Mouse (Mus musculus): Measurements from ENCODE around the gene Gdpd5.
"Not testable (repeated sequence)": the region's sequence is repeated elsewhere in the genome, so short reads cannot be mapped to it uniquely, and the experiment has no call there.

Gdpd5 gene

GRCm38 (mm10) chr7:99366716-99367115, 14.5 kb upstream of the Gdpd5 start:
- DNase-seq (ENCODE audit: low read depth, low spot score): no peak

- DNase-seq (ENCODE audit: low read depth, low spot score): not testable (repeated sequence)
Measured at GRCm38 (mm10) chr7:99374325-99374724, 6.9 kb upstream of the Gdpd5 start.

- DNase-seq (ENCODE audit: low read depth, low spot score): peak; percentile 67
Measured at GRCm38 (mm10) chr7:99375455-99375854, 5.8 kb upstream of the Gdpd5 start.

- DNase-seq (ENCODE audit: low read depth, low spot score): no peak
Measured at GRCm38 (mm10) chr7:99378870-99379269, 2.3 kb upstream of the Gdpd5 start.

GRCm38 (mm10) chr7:99380491-99381213, 562 bp upstream of the Gdpd5 start:
- peak; percentile 63 for DNase-seq (ENCODE audit: low read depth, low spot score)

GRCm38 (mm10) chr7:99382088-99383000, 1.1 kb downstream of the Gdpd5 start:
- no peak for DNase-seq (ENCODE audit: low read depth, low spot score)

- DNase-seq (ENCODE audit: low read depth, low spot score): no peak
Measured at GRCm38 (mm10) chr7:99383246-99383645, 2.0 kb downstream of the Gdpd5 start.

- DNase-seq (ENCODE audit: low read depth, low spot score): no peak
Measured at GRCm38 (mm10) chr7:99384101-99384611, 2.9 kb downstream of the Gdpd5 start.

- no peak for DNase-seq (ENCODE audit: low read depth, low spot score)
Measured at GRCm38 (mm10) chr7:99386030-99386429, 4.8 kb downstream of the Gdpd5 start.

GRCm38 (mm10) chr7:99386811-99387210, 5.6 kb downstream of the Gdpd5 start:
- DNase-seq (ENCODE audit: low read depth, low spot score): no peak

- no peak for DNase-seq (ENCODE audit: low read depth, low spot score)
Measured at GRCm38 (mm10) chr7:99387356-99387755, 6.1 kb downstream of the Gdpd5 start.

- no peak for DNase-seq (ENCODE audit: low read depth, low spot score)
Measured at GRCm38 (mm10) chr7:99390559-99390958, 9.3 kb downstream of the Gdpd5 start.

- no peak for DNase-seq (ENCODE audit: low read depth, low spot score)
Measured at GRCm38 (mm10) chr7:99392696-99393095, 11.5 kb downstream of the Gdpd5 start.

GRCm38 (mm10) chr7:99393711-99394325, 12.6 kb downstream of the Gdpd5 start:
- no peak for DNase-seq (ENCODE audit: low read depth, low spot score)

- DNase-seq (ENCODE audit: low read depth, low spot score): no peak
Measured at GRCm38 (mm10) chr7:99395385-99395784, 14.2 kb downstream of the Gdpd5 start.

GRCm38 (mm10) chr7:99395908-99396616, 14.8 kb downstream of the Gdpd5 start:
- DNase-seq (ENCODE audit: low read depth, low spot score): no peak

- no peak for DNase-seq (ENCODE audit: low read depth, low spot score)
Measured at GRCm38 (mm10) chr7:99396994-99397659, 15.9 kb downstream of the Gdpd5 start.

GRCm38 (mm10) chr7:99401373-99401772, 20.2 kb downstream of the Gdpd5 start:
- DNase-seq (ENCODE audit: low read depth, low spot score): no peak

GRCm38 (mm10) chr7:99402477-99402876, 21.3 kb downstream of the Gdpd5 start:
- no peak for DNase-seq (ENCODE audit: low read depth, low spot score)

- no peak for DNase-seq (ENCODE audit: low read depth, low spot score)
Measured at GRCm38 (mm10) chr7:99403254-99403653, 22.0 kb downstream of the Gdpd5 start.

Measured in A20 (cell line).